Mouse (Mus musculus): ENCODE measurements around the gene Timm17b. TPM values are rescaled to one million over a fixed set of nuclear protein-coding genes. Genes with fewer than 3 reads are reported as not detected.

The Timm17b gene
- polyA plus RNA-seq (2014; fragmentation: Nextera tagmentation; extraction: Ambion mirVana): 162 and 172 TPM in 2 replicates

- H3K36me3 ChIP-seq (replicated peaks; ENCODE audit: control insufficient read depth, insufficient read depth, low read depth, low read length): no peaks in the 10 kb centered on the region
- peak; percentile 98 for ATAC-seq (replicated peaks; ENCODE audit: insufficient number of reproducible peaks, low FRiP score, low TSS enrichment, low read depth)
- peak within 1 kb of the TSS; percentile 41 for H3K4me2 ChIP-seq (ENCODE audit: low read depth, low read length)
- peak within 1 kb of the TSS; percentile 48 for H3K4me3 ChIP-seq (ENCODE audit: low read depth, low read length)
- no peaks in the 10 kb centered on the region for H3K27me3 ChIP-seq (ENCODE audit: control insufficient read depth, insufficient read depth, low read length)
- H3K4me1 ChIP-seq (ENCODE audit: control insufficient read depth, insufficient read depth, low read length): no peaks in the 10 kb centered on the region
- DNase-seq (ENCODE audit: low spot score): peak; percentile 90
- 18% methylated on average over 55 of the region's 62 CpGs for WGBS
- H3K9me3 ChIP-seq (replicated peaks; ENCODE audit: control insufficient read depth, low read length): no peaks in the 10 kb centered on the region
- H3K27ac ChIP-seq (replicated peaks; ENCODE audit: low read depth, low read length): 0 out of 2 replicates have a peak within 1 kb of the TSS, but pooled peaks have one; percentile 31
- peak within 1 kb of the TSS; percentile 61 for H3K9ac ChIP-seq (replicated peaks; ENCODE audit: low read length)
These were observed at the start of gene Timm17b, which contains the start of gene Pqbp1 for GRCm38 (mm10) chrX:7898880-7899874. TSS of gene Timm17b (plus strand) at chrX:7899357. TSS of gene Pqbp1 (minus strand) at chrX:7899269.

- ATAC-seq (replicated peaks; ENCODE audit: insufficient number of reproducible peaks, low FRiP score, low TSS enrichment, low read depth) (no peak), DNase-seq (ENCODE audit: low spot score) (peak; percentile 34)
- Histone ChIP-seq H3K36me3 (replicated peaks; ENCODE audit: control insufficient read depth, insufficient read depth, low read depth, low read length) (no peaks in the 10 kb centered on the region), H3K27me3 (ENCODE audit: control insufficient read depth, insufficient read depth, low read length) (no peaks in the 10 kb centered on the region), H3K9ac (replicated peaks; ENCODE audit: low read length) (no peak overlapping the region), H3K27ac (replicated peaks; ENCODE audit: low read depth, low read length) (no peak overlapping the region), H3K9me3 (replicated peaks; ENCODE audit: control insufficient read depth, low read length) (no peaks in the 10 kb centered on the region), H3K4me2 (ENCODE audit: low read depth, low read length) (no peak overlapping the region), H3K4me1 (ENCODE audit: control insufficient read depth, insufficient read depth, low read length) (no peaks in the 10 kb centered on the region), H3K4me3 (ENCODE audit: low read depth, low read length) (no peak overlapping the region)
- 40% methylated on average over 2 of the region's 2 CpGs for WGBS
These were observed 44.6 kb upstream of the Timm17b start for GRCm38 (mm10) chrX:7854578-7854977.

DNA sequence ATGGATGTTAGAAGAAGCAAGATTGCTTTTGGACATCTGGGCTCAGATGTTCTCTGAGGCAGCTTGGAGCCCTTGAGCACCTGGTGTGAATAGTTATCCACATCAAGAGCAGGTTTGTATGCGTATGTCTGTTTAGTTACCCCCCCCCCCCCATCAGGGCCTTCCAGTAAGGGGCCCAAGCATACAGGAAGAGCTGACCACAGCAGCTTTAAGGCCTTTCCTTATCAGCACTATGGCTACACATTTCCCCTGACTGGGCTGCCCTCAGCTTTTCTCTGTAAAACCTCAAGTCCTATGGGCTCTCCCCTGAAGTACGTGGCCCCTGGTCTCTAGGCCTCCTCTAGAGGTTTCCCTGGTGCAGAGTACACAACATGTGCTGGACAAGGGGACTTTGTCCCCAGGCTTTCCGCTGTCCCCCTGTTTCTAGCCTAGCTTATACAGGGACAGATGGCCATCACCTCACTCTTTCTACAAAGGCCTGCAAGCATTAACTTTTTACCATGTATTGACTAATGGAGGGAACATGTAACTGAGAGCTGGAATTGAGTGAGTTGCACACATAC, 39.9 kb upstream of the Timm17b start:
- no peak overlapping the region for H3K4me3 ChIP-seq (ENCODE audit: low read depth, low read length)
- no peaks in the 10 kb centered on the region for H3K4me1 ChIP-seq (ENCODE audit: control insufficient read depth, insufficient read depth, low read length)
- no peak overlapping the region for H3K4me2 ChIP-seq (ENCODE audit: low read depth, low read length)
- H3K27ac ChIP-seq (replicated peaks; ENCODE audit: low read depth, low read length): no peak overlapping the region
- H3K36me3 ChIP-seq (replicated peaks; ENCODE audit: control insufficient read depth, insufficient read depth, low read depth, low read length): no peaks in the 10 kb centered on the region
- H3K9ac ChIP-seq (replicated peaks; ENCODE audit: low read length): no peak overlapping the region
- no peak for DNase-seq (ENCODE audit: low spot score)
- no peaks in the 10 kb centered on the region for H3K27me3 ChIP-seq (ENCODE audit: control insufficient read depth, insufficient read depth, low read length)
- ATAC-seq (replicated peaks; ENCODE audit: insufficient number of reproducible peaks, low FRiP score, low TSS enrichment, low read depth): no peak
- H3K9me3 ChIP-seq (replicated peaks; ENCODE audit: control insufficient read depth, low read length): no peaks in the 10 kb centered on the region
- 82% methylated on average over 3 of the region's 3 CpGs for WGBS

DNA sequence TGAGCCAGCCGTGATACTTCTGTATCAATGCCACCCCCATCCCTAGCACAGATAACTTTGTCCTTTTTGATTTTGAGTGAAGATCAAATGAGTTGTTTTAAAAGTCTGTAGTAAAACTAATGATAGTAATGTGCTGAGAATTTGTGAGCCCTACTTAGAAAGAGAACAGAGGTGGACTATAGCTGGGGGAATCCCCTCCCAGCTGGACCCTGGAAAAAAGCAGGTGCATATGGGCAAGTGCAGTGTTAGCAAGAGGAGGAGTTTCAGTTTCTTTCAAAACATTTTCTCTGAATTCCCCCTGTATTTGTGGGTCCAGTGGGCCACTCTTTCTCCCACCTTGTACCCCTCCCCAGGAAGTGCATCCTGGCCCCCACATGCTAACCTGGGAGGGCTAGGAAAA, 36.0 kb upstream of the Timm17b start:
- no peaks in the 10 kb centered on the region for H3K4me1 ChIP-seq (ENCODE audit: control insufficient read depth, insufficient read depth, low read length)
- H3K9me3 ChIP-seq (replicated peaks; ENCODE audit: control insufficient read depth, low read length): no peaks in the 10 kb centered on the region
- no peak overlapping the region for H3K4me2 ChIP-seq (ENCODE audit: low read depth, low read length)
- H3K36me3 ChIP-seq (replicated peaks; ENCODE audit: control insufficient read depth, insufficient read depth, low read depth, low read length): no peaks in the 10 kb centered on the region
- H3K4me3 ChIP-seq (ENCODE audit: low read depth, low read length): no peak overlapping the region
- no peak overlapping the region for H3K27ac ChIP-seq (replicated peaks; ENCODE audit: low read depth, low read length)
- no peaks in the 10 kb centered on the region for H3K27me3 ChIP-seq (ENCODE audit: control insufficient read depth, insufficient read depth, low read length)
- DNase-seq (ENCODE audit: low spot score) (no peak), ATAC-seq (replicated peaks; ENCODE audit: insufficient number of reproducible peaks, low FRiP score, low TSS enrichment, low read depth) (no peak)
- H3K9ac ChIP-seq (replicated peaks; ENCODE audit: low read length): no peak overlapping the region
- WGBS: 71% methylated on average over 1 of the region's 1 CpGs

DNA sequence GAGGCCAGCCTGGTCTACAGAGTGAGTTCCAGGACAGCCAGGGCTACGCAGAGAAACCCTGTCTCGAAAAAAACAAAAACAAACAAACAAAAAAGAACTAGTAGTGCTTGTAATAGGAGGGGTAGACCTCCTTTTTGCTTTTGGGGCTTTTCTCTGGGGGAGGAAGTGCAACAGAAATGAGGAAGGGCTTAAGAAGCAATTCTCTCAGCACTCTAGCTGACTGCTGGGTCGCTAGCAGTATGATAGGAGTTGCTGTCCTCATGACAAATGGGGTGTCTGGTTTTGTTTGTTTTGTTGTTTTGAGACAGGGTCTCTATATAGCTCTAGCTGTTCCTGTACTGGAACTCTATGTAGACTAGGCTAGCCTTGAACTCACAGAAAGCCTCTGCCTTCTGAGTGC, 34.6 kb upstream of the Timm17b start:
- H3K4me2 ChIP-seq (ENCODE audit: low read depth, low read length): no peak overlapping the region
- H3K4me1 ChIP-seq (ENCODE audit: control insufficient read depth, insufficient read depth, low read length): no peaks in the 10 kb centered on the region
- 75% methylated on average over 3 of the region's 3 CpGs for WGBS
- H3K4me3 ChIP-seq (ENCODE audit: low read depth, low read length): no peak overlapping the region
- no peak overlapping the region for H3K27ac ChIP-seq (replicated peaks; ENCODE audit: low read depth, low read length)
- H3K27me3 ChIP-seq (ENCODE audit: control insufficient read depth, insufficient read depth, low read length): no peaks in the 10 kb centered on the region
- DNase-seq (ENCODE audit: low spot score) (no peak), ATAC-seq (replicated peaks; ENCODE audit: insufficient number of reproducible peaks, low FRiP score, low TSS enrichment, low read depth) (no peak)
- H3K9me3 ChIP-seq (replicated peaks; ENCODE audit: control insufficient read depth, low read length): no peaks in the 10 kb centered on the region
- H3K36me3 ChIP-seq (replicated peaks; ENCODE audit: control insufficient read depth, insufficient read depth, low read depth, low read length): no peaks in the 10 kb centered on the region
- H3K9ac ChIP-seq (replicated peaks; ENCODE audit: low read length): no peak overlapping the region

- Histone ChIP-seq H3K9me3 (replicated peaks; ENCODE audit: control insufficient read depth, low read length) (no peaks in the 10 kb centered on the region), H3K9ac (replicated peaks; ENCODE audit: low read length) (no peak overlapping the region), H3K4me3 (ENCODE audit: low read depth, low read length) (no peak overlapping the region), H3K27ac (replicated peaks; ENCODE audit: low read depth, low read length) (no peak overlapping the region), H3K4me2 (ENCODE audit: low read depth, low read length) (no peak overlapping the region), H3K27me3 (ENCODE audit: control insufficient read depth, insufficient read depth, low read length) (no peaks in the 10 kb centered on the region), H3K4me1 (ENCODE audit: control insufficient read depth, insufficient read depth, low read length) (no peaks in the 10 kb centered on the region), H3K36me3 (replicated peaks; ENCODE audit: control insufficient read depth, insufficient read depth, low read depth, low read length) (no peaks in the 10 kb centered on the region; the same call in 1 of the 2 replicates)
- 72% methylated on average over 2 of the region's 2 CpGs for WGBS
- DNase-seq (ENCODE audit: low spot score): no peak
- ATAC-seq (replicated peaks; ENCODE audit: insufficient number of reproducible peaks, low FRiP score, low TSS enrichment, low read depth): no peak
These were observed 33.8 kb upstream of the Timm17b start for GRCm38 (mm10) chrX:7865343-7865742.

- 82% methylated on average over 2 of the region's 2 CpGs for WGBS
- DNase-seq (ENCODE audit: low spot score) (no peak), ATAC-seq (replicated peaks; ENCODE audit: insufficient number of reproducible peaks, low FRiP score, low TSS enrichment, low read depth) (no peak)
- Histone ChIP-seq H3K4me2 (ENCODE audit: low read depth, low read length) (no peak overlapping the region), H3K9ac (replicated peaks; ENCODE audit: low read length) (no peak overlapping the region), H3K9me3 (replicated peaks; ENCODE audit: control insufficient read depth, low read length) (no peaks in the 10 kb centered on the region), H3K27ac (replicated peaks; ENCODE audit: low read depth, low read length) (no peak overlapping the region), H3K36me3 (replicated peaks; ENCODE audit: control insufficient read depth, insufficient read depth, low read depth, low read length) (no peaks in the 10 kb centered on the region; the same call in 1 of the 2 replicates), H3K4me1 (ENCODE audit: control insufficient read depth, insufficient read depth, low read length) (no peaks in the 10 kb centered on the region), H3K27me3 (ENCODE audit: control insufficient read depth, insufficient read depth, low read length) (no peaks in the 10 kb centered on the region), H3K4me3 (ENCODE audit: low read depth, low read length) (no peak overlapping the region)
These were observed 33.4 kb upstream of the Timm17b start for GRCm38 (mm10) chrX:7865786-7866185.

DNA sequence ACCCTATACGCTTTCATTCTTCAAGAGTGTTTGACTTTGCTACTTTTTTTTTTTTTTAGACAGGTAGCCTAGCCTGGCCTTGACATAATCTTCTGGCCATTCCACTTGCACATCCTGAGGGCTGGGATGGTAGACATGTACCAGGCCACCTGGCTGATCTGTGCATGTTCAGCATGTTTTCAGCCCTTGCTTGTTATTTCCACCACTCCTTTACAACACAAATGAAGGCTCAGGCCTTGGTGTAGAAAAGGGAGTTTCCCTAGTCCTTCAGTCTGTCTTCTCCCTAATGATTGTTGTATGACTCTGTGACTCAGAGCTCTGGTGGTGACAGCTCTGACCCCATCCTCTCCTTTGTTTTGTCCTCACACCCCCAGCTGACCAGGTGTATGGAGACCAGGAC, 32.0 kb upstream of the Timm17b start:
- ATAC-seq (replicated peaks; ENCODE audit: insufficient number of reproducible peaks, low FRiP score, low TSS enrichment, low read depth): no peak
- H3K27ac ChIP-seq (replicated peaks; ENCODE audit: low read depth, low read length): no peak overlapping the region
- WGBS: 88% methylated on average over 1 of the region's 1 CpGs

More for the DNA sequence above, 32.0 kb upstream of the Timm17b start:
- Histone ChIP-seq H3K9ac (replicated peaks; ENCODE audit: low read length) (no peak overlapping the region), H3K9me3 (replicated peaks; ENCODE audit: control insufficient read depth, low read length) (no peaks in the 10 kb centered on the region), H3K36me3 (replicated peaks; ENCODE audit: control insufficient read depth, insufficient read depth, low read depth, low read length) (no peaks in the 10 kb centered on the region; the same call in 1 of the 2 replicates), H3K4me2 (ENCODE audit: low read depth, low read length) (no peak overlapping the region), H3K4me3 (ENCODE audit: low read depth, low read length) (no peak overlapping the region), H3K27me3 (ENCODE audit: control insufficient read depth, insufficient read depth, low read length) (no peaks in the 10 kb centered on the region), H3K4me1 (ENCODE audit: control insufficient read depth, insufficient read depth, low read length) (no peaks in the 10 kb centered on the region)
- no peak for DNase-seq (ENCODE audit: low spot score)

All from embryonic facial prominence, embryonic 11.5 days (tissue).